Mouse (Mus musculus) C2C12 (cell line): Measurements from ENCODE around the gene E2f8.

Experiments used
- CEBPB ChIP-seq: IDR thresholded peaks from one replicate; pipeline ENCODE4 v1.6.1; 2011; ENCODE audit warnings: low read depth, mild to moderate bottlenecking, control low read depth, moderate library complexity
- CTCF ChIP-seq: IDR thresholded peaks from one replicate; pipeline ENCODE4 v1.5.1; 2011; ENCODE audit not compliant: control insufficient read depth, insufficient read depth, insufficient read length
- FOSL1 ChIP-seq: IDR thresholded peaks from one replicate; pipeline ENCODE4 v1.8.0; 2011; ENCODE audit warnings: mild to moderate bottlenecking, low read length; ENCODE audit not compliant: poor library complexity, insufficient read depth, severe bottlenecking
- MAX ChIP-seq: IDR thresholded peaks from one replicate; pipeline ENCODE4 v1.6.1; 2011; ENCODE audit warnings: mild to moderate bottlenecking, control low read depth
- MYOD1 ChIP-seq: IDR thresholded peaks from one replicate; pipeline ENCODE4 v1.6.1; 2011; ENCODE audit warnings: low read depth; ENCODE audit not compliant: control insufficient read depth, insufficient read length
- MYOG ChIP-seq: IDR thresholded peaks from one replicate; pipeline ENCODE4 v1.6.1; 2011; ENCODE audit not compliant: control insufficient read depth, insufficient read length; ENCODE audit errors: extremely low read depth
- USF1 ChIP-seq: IDR thresholded peaks from one replicate; pipeline ENCODE4 v1.6.1; 2011; ENCODE audit warnings: low read depth, mild to moderate bottlenecking, control low read depth, moderate library complexity

DNA sequence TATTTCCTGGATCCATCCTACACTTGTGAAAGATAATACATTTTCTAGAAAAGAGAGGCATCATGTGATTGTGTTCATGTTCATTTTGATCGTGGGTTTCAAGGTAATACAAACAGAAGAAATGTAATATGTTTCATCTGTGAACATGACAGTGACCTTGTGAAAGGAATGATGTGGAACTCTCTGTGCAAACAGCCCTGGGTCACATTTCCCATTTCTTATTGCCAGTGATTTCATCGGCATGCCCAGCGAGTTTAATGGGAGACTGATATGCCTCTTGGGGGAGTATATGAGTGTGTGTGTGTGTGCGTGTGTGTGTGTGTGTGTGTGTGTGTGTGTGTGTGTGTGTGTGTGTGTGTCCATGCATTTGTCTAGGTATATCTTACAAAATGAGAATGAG lies 39.9 kb downstream of the E2f8 start:
- TF ChIP-seq CTCF = no peak
- TF ChIP-seq FOSL1 = no peak
- TF ChIP-seq MYOG = no peak
- TF ChIP-seq CEBPB = no peak
- TF ChIP-seq MYOD1 = no peak
- TF ChIP-seq USF1 = no peak
- no peak for TF ChIP-seq MAX
